Mouse (Mus musculus): ENCODE results near the gene Ick. TPM values are rescaled to one million over a fixed set of nuclear protein-coding genes. Genes with fewer than 3 reads are reported as not detected.
"Not testable (repeated sequence)": the region's sequence is repeated elsewhere in the genome, so short reads cannot be mapped to it uniquely, and the experiment has no call there.

Ick gene
- polyA plus RNA-seq, 1 experiment from 2014 or later: 4.6 TPM

- no peak overlapping the region for H3K4me2 ChIP-seq
- WGBS (ENCODE audit: insufficient replicate concordance): 76% methylated on average over 6 of the region's 6 CpGs
- H3K9me3 ChIP-seq (replicated peaks): no peaks in the 10 kb centered on the region
These were observed 37.6 kb downstream of the Ick start for GRCm38 (mm10) chr9:78146627-78147026.

GRCm38 (mm10) chr9:78148149-78148548 lies 39.2 kb downstream of the Ick start:
- Histone ChIP-seq H3K4me2 (no peak overlapping the region), H3K36me3 (replicated peaks) (peaks cover 10% of the 10 kb centered on the region; the same call in 1 of the 2 replicates), H3K27ac (replicated peaks) (no peak overlapping the region), H3K9ac (no peak overlapping the region), H3K4me1 (replicated peaks) (no peaks in the 10 kb centered on the region), H3K9me3 (replicated peaks) (no peaks in the 10 kb centered on the region), H3K27me3 (no peaks in the 10 kb centered on the region), H3K4me3 (replicated peaks) (no peak overlapping the region)
- no peak for ATAC-seq (ENCODE audit: insufficient read depth)
- 66% methylated on average over 6 of the region's 6 CpGs for WGBS (ENCODE audit: insufficient replicate concordance)

More at GRCm38 (mm10) chr9:78146627-78147026, 37.6 kb downstream of the Ick start:
- ATAC-seq (ENCODE audit: insufficient read depth): no peak
- Histone ChIP-seq H3K27me3 (no peaks in the 10 kb centered on the region), H3K36me3 (replicated peaks) (peaks cover 21% of the 10 kb centered on the region), H3K4me3 (replicated peaks) (no peak overlapping the region), H3K9ac (no peak overlapping the region), H3K4me1 (replicated peaks) (no peaks in the 10 kb centered on the region), H3K27ac (replicated peaks) (no peak overlapping the region)

DNA sequence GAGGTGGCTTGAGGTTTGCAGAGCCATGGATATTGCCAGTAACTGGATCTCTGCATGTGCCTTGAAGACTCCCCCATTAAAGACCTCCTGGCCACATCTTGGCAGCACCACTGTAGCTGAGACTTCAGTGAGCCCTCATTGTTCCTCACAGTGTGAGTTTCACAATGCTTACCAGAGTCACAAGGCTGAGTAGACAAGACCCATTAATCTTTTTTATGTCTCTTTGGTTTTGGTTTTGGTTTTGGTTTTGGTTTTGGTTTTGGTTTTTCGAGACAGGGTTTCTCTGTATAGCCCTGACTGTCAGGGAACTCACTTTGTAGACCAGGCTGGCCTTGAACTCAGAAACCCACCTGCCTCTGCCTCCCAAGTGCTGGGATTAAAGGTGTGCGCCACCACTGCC lies 40.8 kb downstream of the Ick start:
- H3K27me3 ChIP-seq: not testable (repeated sequence)

DNA sequence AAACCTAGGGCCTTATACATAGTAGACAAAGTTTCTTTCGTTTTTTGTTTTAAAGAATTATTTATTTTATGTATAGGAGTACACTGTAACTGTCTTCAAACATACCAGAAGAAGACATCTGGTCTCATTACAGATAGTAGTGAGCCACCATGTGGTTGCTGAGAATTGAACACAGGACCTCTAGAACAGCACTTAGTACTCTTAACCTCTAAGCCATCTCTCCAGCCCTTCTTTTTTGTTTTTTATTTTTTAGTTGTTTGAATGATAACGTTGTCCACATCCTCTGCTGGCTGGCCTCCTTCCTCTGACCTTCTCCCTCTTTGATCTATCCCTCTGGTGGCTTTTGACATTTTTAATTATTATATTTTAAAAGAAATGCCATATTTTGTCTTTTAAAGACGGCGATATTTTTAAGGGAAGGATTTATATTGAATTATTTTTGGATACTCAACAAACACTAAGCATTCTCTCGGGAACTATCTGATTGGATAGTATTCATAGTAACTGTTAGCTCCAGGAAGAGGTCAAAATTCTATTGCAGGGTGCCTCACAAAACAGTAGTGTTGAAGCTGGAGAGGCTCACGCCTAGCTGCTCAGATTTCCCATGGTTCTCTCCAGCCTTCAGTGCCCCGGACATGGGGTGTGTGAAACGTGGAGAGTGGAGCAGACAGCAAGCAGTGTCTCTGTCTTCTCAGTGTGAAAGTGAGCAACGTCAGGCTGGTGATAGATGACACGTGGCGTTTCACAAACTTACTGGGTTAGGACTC lies 45.4 kb downstream of the Ick start:
- 76% methylated on average over 11 of the region's 11 CpGs for WGBS (ENCODE audit: insufficient replicate concordance)
- Histone ChIP-seq H3K4me3 (replicated peaks) (no peak overlapping the region), H3K9me3 (replicated peaks) (no peaks in the 10 kb centered on the region), H3K4me1 (replicated peaks) (no peaks in the 10 kb centered on the region), H3K4me2 (no peak overlapping the region), H3K36me3 (replicated peaks) (peaks cover 21% of the 10 kb centered on the region), H3K27ac (replicated peaks) (no peak overlapping the region), H3K27me3 (no peaks in the 10 kb centered on the region), H3K9ac (no peak overlapping the region)
- no peak for ATAC-seq (ENCODE audit: insufficient read depth)

More for the DNA sequence above, 40.8 kb downstream of the Ick start:
- H3K36me3 ChIP-seq (replicated peaks); H3K9ac ChIP-seq; ATAC-seq (ENCODE audit: insufficient read depth); H3K4me2 ChIP-seq; H3K4me1 ChIP-seq (replicated peaks); H3K4me3 ChIP-seq (replicated peaks); H3K27ac ChIP-seq (replicated peaks); H3K9me3 ChIP-seq (replicated peaks): not testable (repeated sequence)
- WGBS (ENCODE audit: insufficient replicate concordance): 63% methylated on average over 2 of the region's 2 CpGs

DNA sequence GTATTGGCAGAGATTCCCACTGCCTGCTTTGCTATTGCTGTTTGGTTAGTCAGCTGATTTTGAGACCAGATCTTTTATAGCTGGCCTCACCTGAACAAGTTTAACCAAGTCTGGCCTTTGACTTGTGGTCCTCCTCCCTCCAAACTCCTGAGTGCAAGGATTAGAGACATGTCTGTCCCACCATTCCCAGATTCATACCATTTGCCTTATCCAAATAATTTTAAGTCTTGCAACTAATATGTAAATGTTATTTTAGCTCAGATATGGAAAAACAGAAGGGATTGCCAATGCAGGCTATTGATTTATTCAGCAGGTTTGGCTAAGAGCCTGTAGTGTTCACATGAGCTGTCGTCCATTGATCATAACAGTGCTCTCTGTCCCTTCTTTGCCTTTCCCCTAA lies 48.2 kb downstream of the Ick start:
- no peak for ATAC-seq (ENCODE audit: insufficient read depth)
- Histone ChIP-seq H3K4me1 (replicated peaks) (0 out of 2 replicates have a peak, but pooled peaks cover under 1% of the 10 kb centered on the region), H3K27ac (replicated peaks) (no peak overlapping the region), H3K27me3 (no peaks in the 10 kb centered on the region), H3K4me3 (replicated peaks) (no peak overlapping the region), H3K9ac (no peak overlapping the region), H3K36me3 (replicated peaks) (peaks cover 39% of the 10 kb centered on the region), H3K9me3 (replicated peaks) (no peaks in the 10 kb centered on the region), H3K4me2 (no peak overlapping the region)
- 55% methylated on average over 1 of the region's 1 CpGs for WGBS (ENCODE audit: insufficient replicate concordance)

DNA sequence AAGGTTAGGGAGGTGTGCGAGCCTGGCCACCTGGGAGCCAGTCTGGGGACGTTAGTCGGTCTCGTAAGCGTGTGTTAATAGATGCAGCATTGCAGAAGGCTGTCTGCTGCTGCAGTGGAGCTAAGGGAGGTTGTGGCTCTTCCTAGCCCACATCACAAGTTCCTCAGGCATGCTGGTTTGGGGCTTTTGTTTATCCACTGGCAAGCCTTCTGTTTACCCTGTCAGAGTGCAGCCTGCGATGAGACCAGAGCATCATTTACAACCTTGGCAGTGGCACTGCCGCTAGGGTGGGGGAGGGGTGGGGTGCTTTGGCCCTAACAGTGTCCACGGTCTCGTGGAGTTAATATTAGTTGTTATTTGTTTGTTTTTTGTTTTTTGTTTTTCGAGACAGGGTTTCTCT lies 54.3 kb downstream of the Ick start:
- Histone ChIP-seq H3K36me3 (replicated peaks) (peaks cover 34% of the 10 kb centered on the region), H3K27me3 (no peaks in the 10 kb centered on the region), H3K4me3 (replicated peaks) (no peak overlapping the region), H3K9me3 (replicated peaks) (no peaks in the 10 kb centered on the region), H3K27ac (replicated peaks) (no peak overlapping the region), H3K4me2 (no peak overlapping the region), H3K4me1 (replicated peaks) (peaks cover 26% of the 10 kb centered on the region), H3K9ac (no peak overlapping the region)
- 75% methylated on average over 10 of the region's 10 CpGs for WGBS (ENCODE audit: insufficient replicate concordance)
- ATAC-seq (ENCODE audit: insufficient read depth): no peak

DNA sequence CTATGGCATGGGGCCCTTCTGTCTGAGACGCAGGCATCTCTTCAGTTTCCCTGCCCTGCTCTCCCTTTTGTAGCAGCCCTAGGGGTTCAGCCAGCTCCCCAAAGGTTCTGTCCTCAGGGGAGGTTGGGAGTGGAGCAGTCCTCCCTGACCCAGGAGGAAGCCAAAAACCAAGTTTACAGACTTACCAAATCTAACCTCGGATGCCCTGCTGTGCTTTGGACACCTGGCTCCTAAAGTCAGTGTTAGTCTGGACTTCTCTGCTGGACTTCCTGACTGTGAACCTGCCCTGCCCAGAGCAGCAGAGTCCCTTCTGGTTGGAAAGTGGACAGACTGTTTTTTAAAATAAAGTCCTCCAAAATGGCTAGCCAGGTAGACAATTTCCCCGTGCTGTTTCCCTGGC lies 55.7 kb downstream of the Ick start:
- 83% methylated on average over 3 of the region's 3 CpGs for WGBS (ENCODE audit: insufficient replicate concordance)
- Histone ChIP-seq H3K4me1 (replicated peaks) (peaks cover 26% of the 10 kb centered on the region), H3K9me3 (replicated peaks) (no peaks in the 10 kb centered on the region), H3K4me3 (replicated peaks) (no peak overlapping the region), H3K27ac (replicated peaks) (no peak overlapping the region), H3K4me2 (no peak overlapping the region), H3K9ac (no peak overlapping the region), H3K27me3 (no peaks in the 10 kb centered on the region), H3K36me3 (replicated peaks) (peaks cover 26% of the 10 kb centered on the region)
- no peak for ATAC-seq (ENCODE audit: insufficient read depth)

- peak; percentile 76 for ATAC-seq (ENCODE audit: insufficient read depth)
- no peaks in the 10 kb centered on the region for H3K27me3 ChIP-seq
- no peaks in the 10 kb centered on the region for H3K9me3 ChIP-seq (replicated peaks)
- H3K9ac ChIP-seq: no peak overlapping the region
- no peak overlapping the region for H3K27ac ChIP-seq (replicated peaks)
- H3K4me2 ChIP-seq: no peak overlapping the region
- H3K4me1 ChIP-seq (replicated peaks): peaks cover 26% of the 10 kb centered on the region
- H3K4me3 ChIP-seq (replicated peaks): no peak overlapping the region
- 62% methylated on average over 6 of the region's 6 CpGs for WGBS (ENCODE audit: insufficient replicate concordance)
- peaks cover 22% of the 10 kb centered on the region for H3K36me3 ChIP-seq (replicated peaks)
These were observed 56.5 kb downstream of the Ick start for GRCm38 (mm10) chr9:78165454-78165853.

- Histone ChIP-seq H3K27me3 (no peaks in the 10 kb centered on the region), H3K4me2 (peak overlapping the region; percentile 44), H3K4me3 (replicated peaks) (no peak overlapping the region), H3K36me3 (replicated peaks) (peaks cover 11% of the 10 kb centered on the region; the same call in 1 of the 2 replicates), H3K9ac (no peak overlapping the region), H3K27ac (replicated peaks) (peak overlapping the region; percentile 15; the same call in 1 of the 2 replicates), H3K9me3 (replicated peaks) (no peaks in the 10 kb centered on the region), H3K4me1 (replicated peaks) (peaks cover 26% of the 10 kb centered on the region)
- 46% methylated on average over 19 of the region's 19 CpGs for WGBS (ENCODE audit: insufficient replicate concordance)
- peak; percentile 71 for ATAC-seq (ENCODE audit: insufficient read depth)
These were observed 57.9 kb downstream of the Ick start for GRCm38 (mm10) chr9:78166694-78167452.

- no peak overlapping the region for H3K4me3 ChIP-seq (replicated peaks)
- H3K4me1 ChIP-seq (replicated peaks): peaks cover 24% of the 10 kb centered on the region
- 85% methylated on average over 19 of the region's 19 CpGs for WGBS (ENCODE audit: insufficient replicate concordance)
- H3K27me3 ChIP-seq: no peaks in the 10 kb centered on the region
- no peak overlapping the region for H3K4me2 ChIP-seq
- no peaks in the 10 kb centered on the region for H3K9me3 ChIP-seq (replicated peaks)
- H3K36me3 ChIP-seq (replicated peaks): peaks cover 7% of the 10 kb centered on the region; the same call in 1 of the 2 replicates
- no peak overlapping the region for H3K27ac ChIP-seq (replicated peaks)
- ATAC-seq (ENCODE audit: insufficient read depth): no peak
- no peak overlapping the region for H3K9ac ChIP-seq
These were observed 58.5 kb downstream of the Ick start for GRCm38 (mm10) chr9:78167453-78167969.

- H3K27me3 ChIP-seq: no peaks in the 10 kb centered on the region
- peaks cover 7% of the 10 kb centered on the region; the same call in 1 of the 2 replicates for H3K36me3 ChIP-seq (replicated peaks)
- no peak for ATAC-seq (ENCODE audit: insufficient read depth)
- no peaks in the 10 kb centered on the region for H3K9me3 ChIP-seq (replicated peaks)
- H3K27ac ChIP-seq (replicated peaks): no peak overlapping the region
- no peak overlapping the region for H3K4me2 ChIP-seq
- no peak overlapping the region for H3K4me3 ChIP-seq (replicated peaks)
- peaks cover 24% of the 10 kb centered on the region for H3K4me1 ChIP-seq (replicated peaks)
- no peak overlapping the region for H3K9ac ChIP-seq
- WGBS (ENCODE audit: insufficient replicate concordance): 76% methylated on average over 6 of the region's 6 CpGs
These were observed 59.9 kb downstream of the Ick start for GRCm38 (mm10) chr9:78168864-78169263.
